Mouse (Mus musculus): ENCODE data around the gene Olfr1113.

GRCm38 (mm10) chr2:87247713-87248112, 38.9 kb downstream of the Olfr1113 start, which contains the start of gene Olfr1115:
- TF ChIP-seq POLR2A (IDR thresholded peaks at IDR 0.05; ENCODE audit: low read depth, low read length), result no peak
- no peak for TF ChIP-seq CTCF (conservative IDR thresholded peaks at IDR 0.05; ENCODE audit: insufficient read depth, insufficient read length, low read depth, low read length)
